Mouse (Mus musculus) monocyte, adult 5-6 weeks (primary cell): ENCODE measurements around the gene Ext2. TPM values are rescaled to one million over a fixed set of nuclear protein-coding genes. Genes with fewer than 3 reads are reported as not detected.

Experiments
- ATAC-seq: fragments of 153-309, 156-312 bp; replicated peaks from 2 replicates; pipeline ENCODE4 v1.8.0; 2017; ENCODE audit warnings: mild to moderate bottlenecking; ENCODE audit not compliant: low TSS enrichment, insufficient number of reproducible peaks, severe bottlenecking, poor library complexity, low FRiP score
- total RNA-seq: library from RNA; stranded (forward); fragments of 200-1000, 200-491, 200-594 nt; gene quantifications from 3 replicates; pipeline ENCODE4 v1.2.3, GENCODE M21; 2017

The Ext2 gene
- total RNA-seq, 1 experiment from 2014 or later: 10.4 TPM

- no peak for ATAC-seq
Observed at GRCm38 (mm10) chr2:93613020-93613419, 209.3 kb downstream of the Ext2 start.

Other genes starting within 250 kb of the Ext2 start
- gene Alx4, start 180.2 kb downstream of the Ext2 start, total RNA-seq: not detected in 3 replicates
- 8.3 to 17.9 TPM (median 17.1 TPM) in 3 replicates for gene Accs, start 27.4 kb upstream of the Ext2 start, total RNA-seq
- not detected in 3 replicates for gene Accsl, start 46.6 kb upstream of the Ext2 start, total RNA-seq
- gene Gm13889, start 134.6 kb upstream of the Ext2 start, total RNA-seq: not detected in 3 replicates
- gene Gm27027, start 173.8 kb upstream of the Ext2 start, total RNA-seq: not detected in 3 replicates
- 31.3 to 51.4 TPM (median 31.8 TPM) in 3 replicates for gene Alkbh3, start 188.2 kb upstream of the Ext2 start, total RNA-seq